Mouse (Mus musculus): ENCODE measurements at regions not wholly inside any gene's neighbourhood (a gene's known extent, or its start where the extent isn't known, plus 50 kb on each side); places are given as distances from the start of the nearest gene placed in this dataset.

DNA sequence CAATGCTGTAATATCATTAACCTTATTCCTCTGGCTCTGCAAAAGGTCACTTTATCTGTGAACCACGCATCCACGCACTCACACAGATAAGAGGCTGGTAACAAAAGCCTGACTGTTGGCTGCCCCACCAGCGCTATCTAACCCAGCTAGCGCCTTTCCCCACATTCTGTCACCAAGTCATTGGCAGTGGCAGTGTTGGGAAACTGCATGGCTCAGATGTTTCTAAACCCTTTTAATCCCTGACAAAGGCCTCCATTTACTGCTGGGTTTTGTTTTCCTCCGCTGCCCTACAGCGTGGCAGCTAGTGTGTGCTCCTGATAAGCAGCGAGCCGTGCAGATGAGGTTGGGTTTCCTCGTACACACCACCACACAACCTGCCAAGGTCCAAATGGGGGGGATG, 55.7 kb downstream of the Id4 start:
- DNase-seq, result no peak

DNA sequence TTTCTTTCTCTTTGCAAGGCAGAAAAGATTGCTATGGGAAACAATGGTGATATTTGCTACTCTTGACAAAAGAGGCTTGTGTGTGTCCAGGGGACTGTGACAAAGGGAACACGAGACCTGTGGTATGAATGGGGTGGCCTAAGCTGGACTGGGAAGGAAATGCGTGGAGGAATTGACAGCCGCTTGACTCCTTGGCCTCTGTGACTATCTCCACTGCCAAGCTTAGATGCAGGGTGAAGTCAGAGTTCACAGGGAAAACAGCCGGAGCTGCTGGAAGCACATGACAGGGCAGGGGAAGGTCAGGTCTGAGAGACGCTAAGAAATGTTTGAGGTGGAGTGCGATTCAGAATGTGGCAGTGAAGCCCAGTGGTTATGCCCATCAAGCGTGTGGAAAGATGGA, 56.4 kb downstream of the Id4 start:
- no peak for DNase-seq

DNA sequence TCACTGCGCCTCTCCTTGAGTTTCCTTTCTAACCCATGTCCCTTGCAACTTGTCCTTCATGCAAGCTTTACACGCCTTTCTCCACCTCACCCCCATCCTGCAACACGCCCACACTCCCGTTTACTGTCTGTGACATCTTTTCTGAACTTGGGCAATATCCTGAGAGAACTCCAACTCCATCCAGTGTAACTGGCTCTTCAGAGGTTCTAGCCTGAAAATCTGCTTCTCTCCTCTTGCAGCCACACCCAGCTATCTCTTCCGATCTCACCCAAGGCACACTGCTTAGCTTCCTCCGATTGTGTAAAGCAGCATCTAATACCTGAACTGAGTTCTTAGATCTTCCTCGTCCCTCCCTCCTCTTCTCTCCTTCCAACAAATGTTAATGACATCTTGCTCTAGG, 58.0 kb downstream of the Id4 start:
- DNase-seq, result no peak

DNA sequence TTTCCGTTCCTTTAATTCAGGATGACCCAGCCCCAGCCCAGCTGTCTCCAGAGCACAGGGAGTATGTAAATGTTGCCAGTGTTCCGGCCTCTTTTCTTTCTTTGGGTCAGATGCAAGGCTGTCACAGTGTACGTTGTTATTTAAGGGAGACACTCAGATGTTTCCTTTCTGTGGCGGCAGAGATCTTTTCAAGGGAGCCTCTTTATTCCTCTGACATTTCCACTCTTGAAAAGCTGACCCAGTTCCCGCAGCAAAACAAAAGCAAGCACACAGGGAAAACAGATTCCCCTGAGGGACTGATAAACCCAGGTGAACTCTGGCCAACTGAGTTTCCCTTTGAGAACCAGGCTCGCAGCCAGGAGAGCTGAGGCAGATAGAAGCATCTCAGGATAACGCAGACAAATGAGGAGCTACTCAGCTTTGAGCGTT, 63.3 kb downstream of the Id4 start:
- DNase-seq, result peak in 1 of 2 experiments; percentile 3

DNA sequence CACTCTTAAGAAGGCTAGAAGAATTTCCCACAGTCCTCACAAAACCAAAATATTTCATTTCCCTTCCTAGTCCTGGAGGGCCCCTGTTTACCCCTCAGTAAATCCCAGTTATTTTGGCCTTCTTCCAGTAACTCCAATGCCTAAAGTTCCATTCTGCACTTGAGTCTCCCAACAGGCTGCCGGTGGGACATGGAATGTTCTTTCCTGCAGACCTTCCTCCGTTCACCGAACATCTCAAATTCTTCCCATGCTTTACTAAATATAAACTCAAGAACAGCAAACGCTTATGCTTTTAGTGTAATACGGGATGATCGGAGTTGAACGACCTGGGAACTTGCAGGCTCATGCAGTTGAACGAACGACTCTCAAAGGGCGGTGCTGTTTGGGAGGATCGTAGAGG, 69.6 kb downstream of the Id4 start:
- DNase-seq, result no peak

DNA sequence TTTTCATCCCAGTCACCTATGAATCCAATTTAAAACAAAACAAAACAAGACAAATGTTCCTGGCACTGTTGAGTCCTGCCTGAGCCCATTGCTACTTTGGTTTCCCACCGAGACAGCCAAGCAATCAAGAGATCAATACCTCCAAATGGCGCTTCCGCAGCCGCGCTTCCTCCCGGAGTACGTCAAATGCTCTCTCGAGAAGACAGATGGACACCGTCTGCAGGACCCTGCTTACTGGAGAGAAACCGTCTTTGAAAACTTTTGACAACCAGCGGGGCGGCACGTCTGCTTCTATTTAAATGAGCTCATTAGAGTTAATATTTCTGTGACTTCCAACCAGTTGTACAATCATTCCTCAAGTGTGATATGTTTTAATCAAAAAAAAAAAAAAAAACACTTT, 75.1 kb downstream of the Id4 start:
- no peak for DNase-seq

DNA sequence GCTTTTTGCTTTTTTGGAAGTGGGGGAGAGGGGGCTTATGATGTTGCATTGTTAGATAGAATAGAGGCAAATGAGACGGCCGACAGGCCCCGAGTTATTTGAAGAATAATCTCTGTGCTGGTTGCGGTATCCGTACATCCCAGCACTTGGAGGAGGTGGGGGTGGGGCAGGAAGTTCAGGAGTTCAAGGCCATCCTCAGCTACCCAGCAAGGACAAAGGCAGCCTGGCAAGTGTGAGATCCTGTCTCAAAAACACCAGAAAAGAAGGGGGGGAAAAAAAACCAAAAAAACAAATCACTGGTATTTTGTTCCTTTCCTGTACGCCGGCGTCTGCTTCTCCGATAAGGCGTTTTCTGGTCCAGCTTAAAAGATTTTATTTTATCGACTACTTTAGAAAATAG, 75.6 kb downstream of the Id4 start:
- DNase-seq, result no peak

DNA sequence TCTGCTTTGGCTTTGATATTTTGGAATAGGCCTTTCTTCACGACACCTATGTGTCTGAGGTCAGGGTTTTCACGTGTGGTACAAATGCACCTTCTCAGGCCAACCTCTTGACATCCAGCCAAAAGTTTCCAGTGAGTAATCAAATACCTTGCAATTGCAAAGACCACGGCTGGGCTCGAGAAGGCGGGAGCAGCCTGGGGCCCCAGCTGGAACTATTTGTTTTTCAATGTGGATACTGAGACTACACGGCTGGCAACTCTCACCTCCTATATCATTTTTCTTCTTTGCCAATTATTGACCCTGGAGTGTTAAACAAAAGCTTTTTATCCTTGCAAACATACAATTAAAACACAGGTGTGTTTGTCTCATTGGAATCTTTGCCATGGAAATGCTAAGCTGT, 77.5 kb downstream of the Id4 start:
- no peak for DNase-seq

DNA sequence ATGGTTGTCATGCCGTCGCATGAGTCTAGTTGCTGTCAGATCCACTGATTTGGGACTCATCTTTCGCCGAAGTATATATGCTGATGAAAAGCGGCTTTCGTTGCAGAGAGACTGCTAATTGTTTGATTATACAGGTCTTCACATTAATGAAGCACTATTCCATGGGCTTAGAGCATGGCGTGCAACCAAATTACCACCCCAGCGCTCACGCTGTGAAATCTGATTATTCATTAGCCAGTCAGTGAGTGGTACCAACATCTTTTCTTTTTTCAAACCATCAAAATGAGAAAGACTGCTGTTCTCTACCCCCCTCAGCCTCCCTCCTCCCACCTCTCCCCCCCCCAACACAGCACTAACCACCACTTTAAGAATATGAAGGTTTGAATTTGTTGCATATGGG, 89.1 kb downstream of the Id4 start:
- no peak for DNase-seq

DNA sequence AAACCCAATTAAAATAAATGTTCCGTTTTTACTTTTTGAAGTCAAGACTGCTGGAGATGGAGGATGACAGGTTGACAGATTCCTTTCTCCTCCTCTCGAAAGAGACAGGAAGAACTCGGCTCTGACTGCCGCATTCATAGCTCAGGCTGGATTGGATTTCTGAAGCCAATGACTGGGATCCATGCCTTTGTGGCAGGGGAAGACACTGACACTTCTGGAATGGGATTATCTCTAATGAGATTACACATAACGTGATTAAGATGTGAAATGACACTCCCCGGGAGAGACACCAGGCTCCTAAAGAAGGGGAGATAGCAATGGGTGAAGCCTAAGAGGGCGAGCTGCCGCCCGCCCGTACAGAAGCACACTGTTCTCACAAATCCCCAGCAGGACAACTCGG, 89.9 kb downstream of the Id4 start:
- no peak for DNase-seq

DNA sequence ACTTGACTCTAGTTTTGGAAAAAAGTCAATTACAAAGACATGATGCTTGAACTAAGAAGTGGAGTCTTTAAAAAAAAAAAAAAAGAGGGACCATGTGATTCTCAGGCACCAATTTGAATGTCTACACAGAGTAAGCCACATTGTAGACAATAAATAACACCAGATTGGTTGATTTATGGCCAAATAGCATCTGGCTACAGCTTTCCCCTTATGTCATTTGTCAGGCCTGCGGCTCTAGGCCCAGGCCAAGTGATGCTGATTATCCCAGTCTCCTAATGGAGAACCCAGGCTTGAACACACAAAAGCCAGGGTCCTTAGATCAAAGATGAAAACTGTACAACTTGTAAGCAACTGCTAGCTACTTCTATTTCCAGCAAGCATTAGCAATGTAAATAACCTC, 96.1 kb downstream of the Id4 start:
- DNase-seq, result no peak

DNA sequence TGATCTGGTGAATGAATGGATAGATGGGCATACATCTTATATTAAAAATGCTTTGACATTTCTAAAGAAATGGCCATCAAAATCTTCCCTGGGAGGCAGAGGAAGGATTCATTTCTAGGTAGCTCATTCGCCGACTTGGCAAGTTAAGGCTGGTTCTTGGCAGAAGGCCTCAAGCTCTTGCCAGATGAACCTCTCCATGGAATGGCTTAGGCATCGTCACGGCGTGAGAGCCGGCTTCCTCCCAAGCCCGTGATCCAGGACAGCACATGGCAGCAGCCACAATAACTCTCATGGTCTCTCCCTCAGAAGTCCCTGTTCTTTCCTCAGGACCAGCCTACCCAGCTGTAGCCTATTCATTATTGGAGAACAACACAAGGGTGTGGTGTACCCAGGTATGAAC, 96.6 kb downstream of the Id4 start:
- DNase-seq, result peak; percentile 7 to 11

DNA sequence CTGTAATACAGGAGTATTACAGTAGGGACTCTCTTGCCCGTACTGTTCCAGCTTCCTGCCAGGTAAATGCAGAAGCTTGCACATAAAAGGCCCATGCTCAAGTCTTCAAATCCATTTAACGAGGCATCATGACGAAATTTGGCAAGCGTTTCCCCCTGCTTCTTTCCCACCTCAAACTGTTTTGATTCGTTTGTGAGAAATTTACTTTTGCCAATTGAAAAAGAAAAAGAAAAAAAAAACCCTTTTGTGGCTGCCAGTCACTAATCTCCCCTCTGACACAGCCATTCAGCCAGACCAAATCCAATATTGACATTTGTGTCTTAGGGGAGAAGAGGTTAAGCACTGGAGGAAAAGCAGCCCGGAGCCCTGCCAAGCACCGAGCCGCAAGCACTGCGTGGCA, 110.0 kb downstream of the Id4 start:
- DNase-seq, result no peak

DNA sequence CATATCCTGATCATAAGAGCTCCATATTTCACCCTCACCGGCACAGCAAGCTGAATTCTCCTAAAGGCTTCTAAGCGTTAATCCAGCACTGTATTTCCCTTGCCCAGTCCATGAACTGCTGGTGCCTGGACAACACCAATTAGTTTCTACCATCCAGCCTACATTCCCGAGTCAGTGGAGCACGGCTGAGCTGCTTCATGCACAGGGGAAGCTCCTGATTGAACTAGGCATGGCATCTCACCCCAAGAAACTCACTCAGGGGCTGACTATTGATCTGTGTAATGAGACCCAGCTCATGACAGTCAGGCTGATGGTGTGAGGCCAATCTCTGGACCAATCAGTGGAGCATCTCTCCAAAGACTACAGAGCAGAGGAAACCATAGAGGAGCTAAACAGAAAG, 115.4 kb downstream of the Id4 start:
- DNase-seq, result no peak

DNA sequence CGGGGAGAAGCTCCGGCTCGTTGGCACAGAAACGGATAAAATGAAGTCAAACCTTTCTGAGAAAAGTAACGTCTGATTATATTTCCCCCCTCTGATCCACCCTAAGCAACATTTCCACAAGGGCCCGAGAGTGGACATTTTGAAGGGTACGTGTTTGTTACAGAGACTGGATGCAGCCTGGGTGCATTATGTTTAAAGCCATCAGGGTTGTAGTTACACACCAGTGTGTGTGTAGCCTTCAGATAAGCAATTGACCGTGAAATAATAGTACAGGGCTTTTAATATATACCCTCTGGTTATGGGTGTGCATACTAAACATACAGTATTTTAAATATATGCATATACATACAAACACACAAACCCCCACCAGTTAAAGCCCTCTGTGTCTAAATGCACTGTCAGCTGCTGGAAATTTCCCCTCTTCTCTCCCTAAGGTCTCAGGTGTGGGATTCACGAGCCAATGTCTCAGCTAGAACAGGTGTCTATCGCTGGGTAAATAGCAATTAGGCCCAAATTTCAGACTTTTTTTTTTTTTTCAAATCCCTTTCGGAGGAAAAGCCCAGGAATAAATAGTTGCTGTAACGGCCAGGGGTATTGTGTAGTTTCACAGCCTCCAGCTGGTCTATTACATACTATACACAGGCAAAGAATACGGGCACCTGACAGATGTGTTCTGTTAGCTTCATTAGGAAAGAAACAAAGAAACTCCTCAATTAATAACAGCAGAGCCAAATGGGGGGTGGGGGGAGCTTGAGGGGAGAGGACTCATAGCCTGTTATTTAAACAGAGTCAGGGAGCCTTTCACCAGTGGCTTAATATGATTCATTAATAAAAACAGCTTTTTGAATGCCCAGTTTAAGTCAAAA, 122.8 kb downstream of the Id4 start:
- DNase-seq, result no peak

DNA sequence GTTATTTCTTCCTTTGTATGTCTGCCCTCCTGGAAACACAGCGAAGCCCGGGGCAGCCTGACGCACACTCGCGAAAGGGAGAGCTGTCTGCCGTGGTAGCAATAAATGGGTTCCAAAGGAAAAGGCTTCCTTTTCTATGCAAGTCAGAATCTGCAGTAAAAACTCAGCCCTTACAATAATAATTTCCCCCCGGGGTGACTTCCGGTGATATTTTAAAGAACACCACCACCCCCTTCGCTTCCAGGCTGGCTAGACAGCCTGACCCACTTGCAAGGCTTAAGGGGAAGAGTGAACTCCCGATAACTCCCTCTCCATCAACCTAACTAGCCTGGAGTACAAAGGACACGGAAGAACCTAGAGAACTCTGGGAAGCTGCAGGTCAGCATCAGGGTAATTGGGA, 123.9 kb downstream of the Id4 start:
- DNase-seq, result no peak

DNA sequence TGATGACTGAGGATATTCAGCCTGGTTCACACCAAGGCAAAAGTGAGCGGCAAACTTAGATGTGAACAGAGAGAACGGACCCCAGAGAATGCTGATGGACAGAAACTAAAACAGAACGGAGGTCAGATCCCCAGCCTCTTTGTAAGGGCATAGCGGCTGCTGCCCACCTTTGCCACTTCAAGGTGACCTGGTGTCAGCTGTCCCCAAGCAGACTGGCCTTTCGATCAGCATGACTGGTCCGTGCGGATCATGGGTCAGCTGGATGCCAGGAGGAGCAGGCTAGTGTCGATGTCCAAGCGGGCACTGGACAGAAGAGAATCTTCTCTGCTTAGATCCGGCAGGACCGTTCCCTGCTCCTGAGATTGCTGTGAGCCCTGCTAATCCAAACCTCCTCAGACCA, 122.1 kb downstream of the Zfp169 start:
- no peak for DNase-seq

DNA sequence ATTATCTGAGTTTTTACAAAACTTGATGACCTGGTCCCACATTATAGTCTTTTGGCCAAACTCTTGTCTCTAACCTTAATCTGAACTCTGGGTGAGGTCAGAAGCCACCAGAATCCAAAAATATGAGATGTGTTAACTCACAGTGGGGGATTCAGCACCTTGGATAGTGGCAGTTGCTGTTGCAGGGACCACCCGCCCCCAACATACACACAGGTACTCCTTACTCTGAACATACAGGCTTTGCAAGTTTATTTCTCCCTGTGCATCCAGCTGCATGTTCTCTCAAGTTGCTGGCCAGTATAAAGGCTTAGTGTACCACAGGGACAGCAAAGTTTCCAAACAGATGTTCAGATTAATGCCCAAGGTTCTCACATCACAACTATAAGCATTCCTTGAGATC, 115.5 kb downstream of the Zfp169 start:
- no peak for DNase-seq

DNA sequence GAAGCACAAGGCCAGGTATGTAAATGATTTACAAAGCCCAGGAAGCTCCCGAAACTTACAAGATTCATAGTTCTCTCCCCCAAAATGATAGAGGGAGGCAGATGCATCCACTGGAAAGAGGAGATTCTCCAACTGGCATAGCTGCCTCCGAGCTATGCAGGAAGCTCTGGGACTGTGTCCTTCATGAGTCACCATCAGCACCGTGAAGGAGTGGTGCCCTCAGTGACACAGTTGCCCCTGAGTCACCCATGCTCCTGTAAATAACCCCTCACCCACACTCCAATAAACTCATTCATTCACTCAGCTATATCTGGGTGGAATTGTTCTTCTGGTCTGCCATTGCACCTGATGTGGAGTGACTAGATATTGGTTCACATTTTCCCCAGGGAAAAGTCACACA, 114.6 kb downstream of the Zfp169 start:
- DNase-seq, result no peak

DNA sequence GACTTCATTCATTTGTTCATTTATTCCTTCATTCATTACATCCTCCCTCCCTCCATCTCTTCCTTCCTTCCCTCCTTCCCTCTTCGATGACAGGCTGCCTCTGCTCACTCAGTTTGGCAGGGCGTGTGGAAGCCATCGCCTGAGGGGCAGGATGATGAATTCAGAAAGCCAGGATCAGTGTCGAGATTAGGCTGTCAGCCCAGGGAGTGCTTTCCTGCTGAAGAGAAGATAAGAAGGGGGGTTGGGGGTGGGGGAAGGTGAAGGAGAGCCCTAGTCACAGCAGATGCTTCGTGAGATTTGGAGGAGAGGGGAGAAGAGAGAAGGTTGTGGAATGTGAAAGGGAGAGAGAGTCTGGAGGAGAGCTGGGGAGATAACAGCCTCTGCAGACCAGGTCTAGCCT, 110.9 kb downstream of the Zfp169 start:
- no peak for DNase-seq

DNA sequence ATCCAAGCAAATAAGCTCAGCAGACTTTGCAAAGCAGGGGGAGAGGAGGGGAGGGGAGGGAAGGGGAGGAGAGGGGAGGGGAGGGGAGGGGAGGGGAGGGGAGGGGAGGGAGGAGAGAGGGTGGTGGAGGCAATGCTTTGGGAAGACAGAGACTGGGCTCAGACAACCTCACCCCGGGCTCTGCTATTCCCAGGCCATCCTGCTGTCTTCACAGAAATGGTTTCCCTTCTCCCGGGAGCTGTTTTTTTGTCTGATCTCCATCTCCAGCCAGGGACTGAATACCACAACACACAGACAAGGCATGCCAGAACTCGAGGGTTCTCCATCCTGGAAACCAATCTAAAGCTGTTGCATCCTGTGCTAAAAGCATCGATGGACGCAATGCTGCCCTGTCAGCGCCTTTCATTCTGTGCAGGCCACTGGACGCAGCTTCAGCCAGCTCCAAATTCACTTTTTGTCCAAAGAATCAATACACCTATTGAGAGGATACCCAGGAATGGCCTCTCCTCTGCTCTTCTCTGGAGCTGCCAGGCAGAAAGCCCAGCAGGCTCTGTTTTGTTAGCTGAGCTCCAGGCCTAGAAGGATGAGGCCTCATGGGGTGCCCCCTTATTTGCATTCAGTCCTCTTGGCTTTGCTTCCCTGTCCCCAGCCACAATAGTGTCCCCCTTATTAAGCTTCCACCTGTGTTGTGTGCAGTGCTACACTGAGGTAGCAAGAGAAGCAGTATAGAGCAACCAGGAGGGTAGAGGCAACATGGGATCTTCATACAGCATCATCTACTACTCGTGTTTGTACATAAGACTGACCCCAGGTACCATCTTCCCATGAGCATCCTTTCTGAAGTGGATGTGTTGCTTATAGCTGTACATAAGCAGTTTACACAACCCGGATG, 90.6 kb downstream of the Zfp169 start:
- no peak for DNase-seq

DNA sequence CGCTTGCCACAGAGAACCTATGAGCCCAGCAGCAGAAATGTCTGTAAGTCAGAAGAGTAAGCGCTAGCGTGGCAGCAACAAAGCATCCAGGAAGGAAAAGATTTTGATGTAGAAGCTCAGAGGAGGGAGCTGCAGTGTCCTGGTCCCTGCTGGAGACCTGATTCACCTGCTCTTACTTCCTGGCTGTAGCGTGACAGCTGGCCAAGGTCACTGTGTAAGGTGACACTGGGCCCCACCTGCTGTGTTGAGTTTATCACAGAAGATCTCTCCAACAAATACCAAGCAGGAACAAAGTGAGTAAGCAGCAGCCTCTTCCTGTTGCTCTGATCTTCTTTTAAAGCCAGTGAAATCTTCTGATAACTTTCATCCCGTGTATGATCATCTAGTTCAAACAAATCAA, 86.4 kb downstream of the Zfp169 start:
- no peak for DNase-seq

DNA sequence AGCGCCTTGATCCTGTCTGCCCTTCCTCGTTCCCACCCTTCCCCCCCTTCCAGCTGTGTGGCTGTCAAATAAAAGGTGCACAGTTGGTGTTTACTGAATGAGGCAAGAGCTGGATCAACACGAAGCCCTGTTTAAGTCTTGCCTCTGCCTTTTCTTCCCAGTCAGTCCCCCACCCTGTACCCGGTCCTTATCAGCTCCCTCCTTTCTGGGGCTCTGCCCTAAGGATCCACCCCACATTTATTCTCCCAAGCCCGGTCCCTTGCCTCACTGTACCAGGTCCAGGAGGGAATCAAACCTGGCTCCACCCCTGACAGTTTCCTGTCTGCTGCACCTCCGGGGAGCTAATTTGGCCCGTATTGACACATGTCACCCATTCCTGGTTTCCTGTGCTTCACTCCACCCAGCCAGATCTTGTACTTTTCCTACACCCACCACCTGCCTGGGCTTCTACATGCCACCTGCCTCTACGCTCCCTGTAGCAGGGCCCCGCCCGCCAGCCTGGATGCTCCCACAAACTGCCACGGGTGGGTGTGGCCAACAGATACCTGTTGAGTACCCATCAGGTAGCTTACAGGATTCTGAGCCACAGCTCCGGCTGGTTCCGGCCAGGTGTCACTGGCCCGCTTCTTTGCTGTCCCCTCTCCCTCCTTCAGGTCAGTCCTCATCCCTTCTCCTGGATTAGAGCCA, 76.4 kb downstream of the Zfp169 start:
- DNase-seq, result no peak

Measured in layer of hippocampus, postnatal 36 days (tissue).